Mouse (Mus musculus) gastrocnemius, postnatal 36 days (tissue): ENCODE measurements around the gene Mettl18. TPM values are rescaled to one million over a fixed set of nuclear protein-coding genes. Genes with fewer than 3 reads are reported as not detected.

ENCODE experiments used
- DNase-seq, 2 experiments: peaks; one replicate each; pipeline ENCODE4 v3.0.0; 2022
- intact Hi-C: fragments of 180-260 bp; cut with DNase I; formaldehyde crosslinking; loops from one replicate; pipeline ENCODE4 v1.15.1; 2025
- total RNA-seq, 2 experiments: library from RNA; stranded (reverse); gene quantifications; 2 replicates each; pipeline ENCODE4 v1.2.3; 2021

The Mettl18 gene
- total RNA-seq, 2 experiments from 2014 or later = 2.0 to 3.1 TPM

DNA sequence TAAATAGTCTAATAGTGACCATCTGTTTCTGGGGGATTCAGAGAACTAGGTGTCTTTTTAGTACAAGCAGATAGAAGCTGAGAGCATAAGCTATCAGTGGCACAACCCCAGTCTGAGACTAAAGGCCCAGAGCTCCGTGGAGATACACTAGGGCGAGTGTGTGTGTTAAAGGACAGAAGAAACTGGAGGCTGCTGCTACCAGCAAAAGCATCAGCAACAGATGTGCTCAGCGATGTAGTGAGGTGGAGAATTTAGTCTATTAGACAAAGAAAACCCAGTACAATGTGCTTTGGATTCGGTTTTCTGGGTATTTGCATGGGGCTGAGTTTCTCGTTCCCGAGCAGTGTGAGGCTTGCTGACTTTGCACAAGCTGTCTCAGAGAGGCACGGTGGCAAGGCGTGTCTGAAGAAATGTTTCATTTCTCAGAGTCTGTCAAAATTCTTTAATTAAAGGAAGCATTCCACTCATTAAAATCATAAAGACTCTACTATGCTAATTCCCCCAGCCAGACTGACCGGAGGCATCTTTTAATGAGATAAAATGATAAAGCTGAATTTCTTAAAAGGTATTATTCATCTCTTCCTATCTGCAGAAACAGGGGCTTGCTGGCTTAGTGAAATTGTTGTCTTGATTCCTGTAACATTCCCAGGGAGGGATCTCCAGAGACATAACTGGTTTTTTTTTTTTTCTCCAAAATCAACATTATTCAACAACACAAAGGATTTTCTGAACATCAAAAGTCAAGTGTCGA, 45.9 kb downstream of the Mettl18 start:
- DNase-seq = no peak
- intact Hi-C loops = no loop called here

DNA sequence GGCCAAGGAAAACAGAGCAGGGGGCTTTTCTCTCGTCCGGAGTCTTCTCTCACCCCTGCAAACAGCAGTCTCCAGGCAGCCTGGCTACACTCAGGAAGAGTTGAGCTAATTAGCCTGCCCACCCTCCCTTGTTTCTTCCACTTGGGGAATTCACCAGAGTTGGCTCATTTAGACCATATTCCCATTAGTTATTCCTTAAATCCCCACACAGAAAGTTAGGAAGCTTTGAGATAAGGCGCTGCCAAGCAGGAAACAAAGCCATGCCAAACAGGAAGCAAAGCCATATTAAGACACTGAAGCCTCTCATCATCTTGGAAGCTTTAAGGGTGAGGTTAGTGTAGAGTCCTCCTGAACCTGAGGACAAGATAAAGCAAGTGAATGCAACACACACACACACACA, 48.9 kb downstream of the Mettl18 start:
- no peak for DNase-seq
- intact Hi-C loops = no loop called here

Other genes with a start within 250 kb of the Mettl18 start
- gene Kifap3, start 215.3 kb upstream of the Mettl18 start, total RNA-seq = 10 to 100 TPM; 15.8 to 16.9 TPM
- 1 to 10 TPM; 4.7 to 4.9 TPM for gene Scyl3, start 65.8 kb upstream of the Mettl18 start, total RNA-seq
- under 1 TPM; 0.18 to 0.20 TPM for gene BC055324, start 93 bp upstream of the Mettl18 start, total RNA-seq
- gene Sele, start 53.3 kb downstream of the Mettl18 start, total RNA-seq = not detected
- under 1 TPM; 0.12 to 0.41 TPM for gene Sell, start 67.1 kb downstream of the Mettl18 start, total RNA-seq
- under 1 TPM; 0.38 to 0.67 TPM for gene Selp, start 120.4 kb downstream of the Mettl18 start, total RNA-seq
- under 1 TPM; 0.12 to 0.28 TPM for gene F5, start 156.9 kb downstream of the Mettl18 start, total RNA-seq